Mouse (Mus musculus) T-cell, adult 2 months (primary cell): ENCODE data around the gene Dtx3l.
"Not testable (repeated sequence)": the region's sequence is repeated elsewhere in the genome, so short reads cannot be mapped to it uniquely, and the experiment has no call there.

Experiments
- DNase-seq: peaks from one replicate; pipeline ENCODE4 v3.0.0; 2022; ENCODE audit warnings: low spot score

Dtx3l gene

DNA sequence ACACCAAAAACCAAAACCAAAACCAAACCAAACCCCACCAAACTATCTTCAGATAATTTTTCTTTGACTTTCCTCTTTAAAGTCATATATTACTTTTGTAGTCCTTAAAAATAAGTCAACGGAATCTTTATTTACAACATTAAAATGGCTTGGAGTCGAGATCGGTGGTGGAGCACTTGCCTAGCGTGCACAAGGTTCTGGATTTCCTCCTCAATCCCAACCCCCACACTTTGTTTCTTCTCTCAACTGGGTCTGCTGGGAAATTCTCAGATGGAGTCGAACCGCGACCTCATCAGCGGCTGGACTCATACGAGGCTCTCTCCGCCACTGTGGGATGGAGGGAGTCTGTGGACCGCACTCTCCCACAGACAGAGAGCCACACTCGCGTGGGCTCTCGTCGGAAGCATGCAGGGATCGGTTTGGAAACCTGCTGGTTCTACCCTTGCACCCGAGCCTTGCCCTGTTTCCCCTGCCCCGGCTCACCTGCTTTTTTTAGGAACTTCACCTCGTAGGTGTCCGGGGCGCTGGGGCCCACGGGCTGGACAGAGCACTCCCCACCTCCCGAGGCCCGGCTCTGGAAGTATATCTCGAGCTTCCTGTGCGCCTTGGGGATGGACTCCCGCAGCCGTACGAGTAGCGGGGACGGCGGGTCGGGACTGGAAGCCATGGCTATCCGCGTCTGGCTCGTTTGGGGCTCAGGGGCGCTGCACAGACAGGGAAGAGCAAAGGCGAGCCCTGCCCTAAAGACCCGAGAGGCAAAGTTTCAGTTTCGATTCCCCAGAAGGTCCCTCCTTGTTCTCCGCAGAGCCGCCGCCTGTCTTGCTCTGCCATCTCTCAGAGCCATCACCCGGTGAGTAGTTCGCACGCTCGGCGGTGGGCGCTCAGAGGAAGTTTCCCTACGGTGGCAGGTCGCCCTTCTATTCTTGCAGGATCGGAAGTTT lies at the start of gene Dtx3l, which contains the start of gene Parp9:
Dtx3l (minus strand) TSS at position 941 of the 941 bp plus-strand sequence.
Parp9 (plus strand) TSS at position 260 of the 941 bp plus-strand sequence.
- DNase-seq: peak; percentile 82

DNA sequence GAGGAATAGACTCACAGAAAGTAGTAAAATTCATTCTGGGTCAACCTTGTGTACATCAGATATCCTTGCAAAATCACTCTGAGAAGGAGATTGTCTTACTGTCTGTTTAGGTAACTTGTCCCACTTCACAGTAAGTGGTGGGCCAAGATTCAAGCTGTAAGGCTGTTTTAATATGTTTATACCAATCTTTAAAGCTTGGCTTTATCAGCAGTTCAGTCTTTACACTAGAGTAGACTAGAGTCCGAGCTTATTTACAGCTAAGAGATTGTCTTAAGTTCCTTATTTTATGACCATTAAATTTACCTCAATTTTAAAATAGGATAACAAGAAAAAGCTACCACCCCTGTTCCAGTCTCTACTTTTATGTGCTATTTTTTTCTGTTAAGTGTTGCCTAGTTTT lies 49.0 kb upstream of the Dtx3l start:
- no peak for DNase-seq

DNA sequence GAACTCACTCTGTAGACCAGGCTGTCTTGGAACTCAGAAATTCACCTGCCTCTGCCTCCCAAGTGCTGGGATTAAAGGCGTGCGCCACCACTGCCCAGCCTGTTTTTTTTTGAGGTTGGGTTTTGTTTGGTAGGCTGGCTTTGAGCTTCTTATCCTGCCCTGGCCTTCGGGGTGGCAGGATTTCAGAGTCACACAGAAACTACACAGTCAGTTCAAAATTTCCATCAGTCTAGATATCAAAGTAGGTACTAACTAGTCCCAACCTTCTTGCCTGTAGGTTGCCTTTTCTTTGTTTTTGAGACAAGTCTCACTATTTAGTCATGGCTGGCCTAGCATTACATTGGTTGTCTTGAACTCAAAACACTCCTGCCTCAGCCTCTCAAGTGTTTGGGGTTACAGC lies 45.5 kb upstream of the Dtx3l start:
- DNase-seq: peak; percentile 4

DNA sequence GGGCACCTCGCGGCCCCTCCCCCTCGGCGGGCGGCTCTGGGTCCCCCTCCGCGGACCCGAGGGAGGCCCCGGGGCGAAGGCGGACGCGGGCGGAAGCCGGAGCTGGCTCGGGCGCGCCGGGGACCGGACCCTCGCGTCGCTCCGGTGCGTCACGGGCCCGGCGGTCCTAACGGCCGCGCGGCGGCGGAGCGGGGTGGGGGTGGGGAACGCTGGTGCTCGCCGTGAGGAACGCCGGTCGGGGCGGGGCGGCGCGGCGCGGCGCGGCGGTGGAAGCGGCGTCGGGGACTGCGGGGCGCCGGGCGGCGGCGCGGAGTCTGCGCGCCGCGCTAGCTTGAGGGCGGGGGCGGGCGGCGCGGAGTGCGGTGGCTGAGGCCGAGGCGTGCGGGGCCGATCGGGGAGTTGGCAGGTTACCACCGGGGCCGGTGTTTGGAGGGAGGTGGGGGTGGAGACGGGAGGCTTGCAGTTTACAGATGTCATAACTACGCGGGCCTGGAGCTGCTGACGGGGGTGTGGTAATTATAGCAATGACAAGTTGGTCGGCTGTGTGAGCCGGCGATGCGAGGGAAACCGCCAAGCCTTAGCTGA lies 44.7 kb upstream of the Dtx3l start:
- DNase-seq: peak; percentile 92

DNA sequence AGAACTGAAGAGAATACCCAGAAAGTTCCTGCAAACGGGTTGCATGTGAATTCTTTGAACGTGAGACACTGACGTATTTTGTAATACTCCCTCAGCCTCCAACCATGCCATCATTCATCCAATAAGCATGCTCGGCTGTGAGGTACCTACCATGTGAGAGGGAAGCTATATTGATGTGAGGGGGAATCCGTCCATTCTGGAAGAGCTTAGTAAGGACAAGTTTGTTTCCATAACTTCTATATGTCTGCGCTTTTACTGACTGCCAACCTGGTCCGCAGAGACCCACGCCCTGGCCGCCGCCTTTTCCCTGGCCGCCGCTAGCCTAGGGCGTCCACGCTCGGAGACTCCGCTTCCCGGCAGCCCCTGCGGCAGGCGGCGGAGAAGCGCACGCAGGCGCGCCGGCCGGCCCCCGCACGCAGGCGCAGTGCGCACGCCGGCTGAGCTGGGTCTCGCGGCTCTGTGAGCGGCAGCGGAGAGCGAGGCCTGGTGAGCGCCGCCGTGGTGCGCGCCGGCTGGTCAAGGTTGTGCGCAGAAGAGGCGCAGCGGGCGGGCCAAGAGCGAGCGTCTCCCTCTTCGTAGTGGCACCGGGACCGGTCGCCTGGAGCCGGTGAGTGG lies 44.1 kb upstream of the Dtx3l start:
- DNase-seq: peak; percentile 94

DNA sequence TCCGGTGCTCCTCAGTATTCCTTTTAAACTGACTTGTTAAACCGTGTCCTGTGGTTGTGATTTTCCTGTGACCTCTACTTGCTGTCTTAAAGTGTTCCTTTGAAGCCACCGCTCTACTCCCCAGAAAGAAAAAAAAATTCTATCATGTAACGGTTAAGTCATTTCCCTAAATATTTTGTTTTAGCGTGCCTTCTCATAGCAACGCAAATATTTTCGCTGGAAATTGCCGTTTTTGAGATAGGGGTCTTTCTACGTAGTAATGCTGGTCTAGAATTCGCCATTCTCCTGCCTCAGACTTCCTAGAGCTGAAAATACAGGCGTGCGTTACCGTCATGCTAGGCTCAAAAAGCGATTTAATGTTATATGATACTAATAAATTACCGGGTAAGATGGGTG lies 43.6 kb upstream of the Dtx3l start:
- no peak for DNase-seq

DNA sequence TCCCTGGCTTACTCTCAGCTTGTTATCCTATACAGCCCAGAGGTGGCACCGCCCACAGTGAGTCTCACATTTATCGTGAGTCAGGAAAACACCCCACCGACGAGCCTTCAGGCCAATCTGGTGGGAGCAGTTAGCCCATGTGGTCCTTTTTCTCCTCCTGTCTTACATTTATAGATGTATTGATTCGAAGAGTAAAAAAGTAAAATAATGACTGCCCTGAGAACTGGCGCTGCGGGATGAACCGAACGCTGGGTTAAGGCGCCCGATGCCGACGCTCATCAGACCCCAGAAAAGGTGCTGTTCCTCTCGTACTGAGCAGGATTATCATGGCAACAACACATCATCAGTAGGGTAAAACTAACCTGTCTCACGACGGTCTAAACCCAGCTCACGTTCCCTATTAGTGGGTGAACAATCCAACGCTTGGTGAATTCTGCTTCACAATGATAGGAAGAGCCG lies 42.4 kb upstream of the Dtx3l start:
- peak; percentile 99 for DNase-seq

DNA sequence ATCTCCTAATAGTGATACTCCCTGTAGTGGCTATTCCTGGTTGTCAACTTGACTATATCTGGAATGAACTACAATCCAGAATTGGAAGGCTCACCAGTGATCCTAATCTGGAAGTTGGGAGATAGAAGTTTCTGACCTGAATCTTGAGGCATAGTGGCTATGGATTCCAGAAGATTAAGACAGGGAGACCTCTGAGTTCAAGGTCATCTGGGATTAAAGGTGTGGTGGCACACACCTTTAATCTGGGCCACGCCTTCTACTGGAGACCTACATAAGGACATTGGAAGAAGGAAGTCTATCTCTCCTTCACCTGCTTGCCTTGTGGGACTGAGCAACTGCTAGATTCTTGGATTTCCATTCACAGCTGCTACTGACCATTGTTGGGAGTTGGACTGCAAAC lies 39.5 kb upstream of the Dtx3l start, which contains the start of gene Kpna1:
Kpna1 (plus strand) TSS at position 301 of the 400 bp plus-strand sequence.
- not testable (repeated sequence) for DNase-seq

DNA sequence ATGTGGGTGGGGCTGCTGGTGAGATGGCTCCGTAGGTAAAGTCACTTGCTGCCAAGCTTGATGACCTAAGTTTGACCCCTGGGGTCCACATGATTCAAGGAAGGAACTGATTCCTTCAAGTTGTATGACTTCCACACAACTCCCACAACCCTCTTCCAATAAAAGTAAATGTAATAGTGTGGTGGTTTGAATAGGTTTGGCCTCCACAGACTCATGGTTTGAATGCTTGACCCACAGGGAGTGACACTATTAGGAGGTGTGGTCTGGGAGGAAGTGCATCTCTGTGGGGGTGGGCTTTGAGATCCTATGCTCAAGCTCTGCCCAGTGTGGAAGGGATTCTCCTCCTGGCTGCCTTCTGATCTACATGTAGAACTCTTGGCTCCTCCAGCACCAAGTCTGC lies 35.1 kb upstream of the Dtx3l start:
- DNase-seq: no peak

DNA sequence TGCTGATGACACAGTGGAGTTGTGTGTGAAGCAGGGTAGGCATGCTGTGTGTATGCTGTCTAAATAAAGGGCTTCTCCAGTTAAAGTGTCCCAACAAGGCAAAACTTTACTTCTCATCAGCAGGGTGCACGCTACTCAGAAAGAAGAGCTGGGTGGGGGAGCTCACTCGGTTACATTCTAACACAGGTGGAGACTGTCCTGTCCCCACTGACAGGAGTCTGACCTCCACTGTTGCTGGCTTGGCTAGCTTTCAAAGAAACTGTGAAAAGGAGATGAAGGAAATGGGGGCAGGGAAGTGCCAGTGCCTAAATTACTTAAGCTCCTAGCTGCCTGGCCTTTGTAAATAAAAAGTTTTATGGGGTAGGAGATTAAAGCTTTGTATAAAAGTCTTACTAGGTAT lies 29.2 kb upstream of the Dtx3l start:
- no peak for DNase-seq

DNA sequence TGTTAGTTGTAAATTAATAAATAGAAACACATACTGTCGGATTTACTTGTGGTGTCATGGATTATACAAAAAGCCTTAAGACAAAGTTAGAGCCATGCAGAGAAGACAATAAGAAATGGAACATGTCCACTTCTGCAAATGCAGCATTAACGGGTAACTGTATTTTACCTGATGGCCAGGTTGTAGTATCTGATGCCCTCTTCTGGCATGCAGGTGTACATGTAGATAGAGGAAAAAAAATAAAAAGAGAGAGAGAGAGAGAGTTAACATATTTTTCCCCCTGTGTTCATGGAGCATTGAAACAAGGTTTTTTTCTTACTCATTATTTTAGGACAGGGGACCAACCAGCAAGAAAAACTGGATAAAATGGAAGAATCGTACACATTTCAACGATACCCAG lies 28.4 kb upstream of the Dtx3l start:
- DNase-seq: no peak

DNA sequence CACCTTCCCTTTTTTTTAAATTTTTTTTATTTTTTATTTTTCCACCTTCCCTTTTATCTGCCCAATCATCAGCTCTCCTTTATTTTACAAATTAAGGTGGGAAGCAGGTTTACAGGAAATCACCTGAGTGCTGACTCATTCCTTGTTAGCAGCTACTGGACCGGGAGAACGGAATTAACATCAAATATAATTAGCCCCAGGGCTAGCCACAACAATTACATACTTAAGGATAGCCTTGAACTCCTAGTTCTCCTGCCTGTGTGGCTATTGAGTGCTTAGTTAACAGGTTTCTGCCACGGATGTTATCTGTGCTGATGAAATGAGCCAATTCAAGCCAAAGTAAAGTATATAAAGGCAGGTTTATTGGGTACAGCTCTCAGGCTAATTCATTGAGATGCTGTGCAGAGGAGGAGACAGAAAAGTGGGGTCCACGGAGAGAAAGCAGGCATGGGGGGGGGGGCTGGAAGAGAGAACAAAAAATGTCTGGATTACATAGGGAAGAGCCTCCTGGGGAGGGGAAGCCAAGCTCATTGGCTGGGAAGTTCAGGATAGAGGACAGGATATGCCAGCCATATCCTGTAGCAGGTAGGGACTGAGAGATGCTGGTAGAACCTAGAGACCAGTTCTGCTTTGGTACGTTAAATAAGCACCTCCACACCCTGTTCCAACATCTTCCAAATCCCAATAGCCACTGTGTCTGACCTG lies 27.6 kb upstream of the Dtx3l start:
- DNase-seq: no peak

DNA sequence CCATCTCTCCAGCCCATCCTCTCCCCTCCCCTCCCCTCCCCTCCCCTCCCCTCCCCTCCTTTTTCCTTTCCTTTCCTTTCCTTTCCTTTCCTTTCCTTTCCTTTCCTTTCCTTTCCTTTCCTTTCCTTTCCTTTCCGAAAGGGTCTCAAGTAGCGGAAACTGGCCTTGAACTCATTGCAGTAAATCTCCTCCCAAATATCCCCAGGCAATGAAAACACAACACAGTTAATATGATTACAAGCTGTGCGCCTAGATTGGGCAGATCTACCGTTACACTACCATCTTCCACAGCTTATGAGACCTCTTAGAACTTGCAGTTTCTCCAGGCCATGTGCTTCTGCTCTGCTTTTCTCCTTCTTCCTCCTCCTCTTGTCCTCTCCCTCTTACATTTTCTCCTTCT lies 27.0 kb upstream of the Dtx3l start:
- DNase-seq: not testable (repeated sequence)

DNA sequence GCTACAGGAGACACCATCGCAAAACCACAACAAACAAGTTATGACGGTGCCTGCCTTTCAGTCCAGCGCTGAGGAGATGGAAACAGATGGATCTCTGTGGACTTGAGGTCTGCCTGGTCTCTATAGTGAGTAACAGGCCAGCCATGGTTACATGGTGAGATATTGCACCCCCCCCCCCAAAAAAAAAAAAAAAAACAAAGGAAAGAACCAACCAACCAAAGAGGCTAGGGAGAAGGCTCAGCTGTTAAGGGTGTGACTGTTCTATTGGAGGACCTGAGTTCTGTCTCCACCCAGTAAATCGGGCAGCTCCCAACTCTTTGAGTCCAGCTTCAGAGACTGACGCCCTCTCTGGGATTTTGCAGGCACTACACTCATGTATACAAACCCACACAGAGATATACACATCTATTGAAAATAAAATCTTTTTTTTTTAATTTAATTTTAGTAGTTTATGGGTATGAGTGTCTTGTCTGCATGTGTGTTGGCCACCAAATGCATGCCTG lies 13.7 kb upstream of the Dtx3l start:
- DNase-seq: no peak

DNA sequence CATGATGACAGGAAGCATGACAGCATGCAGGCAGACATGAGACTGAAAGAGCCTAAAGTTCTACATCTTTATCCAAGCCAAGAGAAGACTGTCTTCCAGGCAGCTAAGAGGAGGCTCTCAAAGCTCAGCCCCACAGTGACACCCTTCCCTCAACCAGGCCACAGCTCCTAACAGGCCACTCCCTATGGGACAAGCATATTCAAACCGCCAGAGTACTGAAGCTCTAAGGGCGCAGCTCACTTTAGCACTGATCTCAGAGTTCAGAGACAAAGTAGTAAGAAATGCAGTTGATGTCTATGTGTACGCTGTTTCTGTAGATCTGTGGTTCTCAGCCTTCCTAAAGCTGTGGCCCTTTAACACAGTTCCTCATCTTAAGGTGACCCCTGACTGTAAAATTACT lies 12.3 kb upstream of the Dtx3l start:
- DNase-seq: no peak

DNA sequence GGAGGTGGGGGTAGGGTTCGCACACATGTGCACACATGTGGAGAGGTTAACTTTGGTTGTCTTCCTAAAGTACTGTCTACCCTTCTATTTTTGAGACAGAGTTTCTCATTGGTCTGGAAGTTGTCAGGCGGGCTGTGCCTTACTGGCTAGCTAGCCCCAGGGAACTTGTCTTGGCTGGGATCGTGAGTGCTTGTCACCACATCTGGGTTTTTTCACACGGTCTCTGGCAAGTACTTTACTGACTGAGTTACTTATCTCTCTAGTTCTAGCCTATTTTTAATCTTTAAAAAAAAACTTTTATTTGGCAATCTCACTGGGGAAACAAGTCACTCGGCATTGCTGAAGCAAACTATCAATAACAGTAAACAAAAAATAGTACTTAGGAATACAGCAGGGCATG lies 10.3 kb upstream of the Dtx3l start:
- no peak for DNase-seq

DNA sequence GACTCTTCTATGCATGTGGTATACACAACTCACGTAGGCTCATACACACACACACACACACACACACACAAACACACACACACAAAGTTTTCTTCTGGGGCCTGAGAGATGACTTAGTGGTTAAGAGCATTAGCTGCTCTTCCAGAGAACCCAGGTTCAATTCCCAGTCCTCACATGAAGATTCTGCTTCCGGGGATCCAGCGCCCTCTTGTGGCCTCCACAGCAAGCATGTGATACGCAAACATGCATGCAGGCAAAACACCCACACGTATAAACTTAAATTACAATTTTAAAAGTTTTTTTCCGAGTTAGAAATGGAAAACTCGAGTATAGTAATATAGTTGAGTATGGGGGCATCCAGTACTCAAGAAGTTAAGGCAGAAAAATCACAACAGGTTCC lies 2.4 kb upstream of the Dtx3l start:
- DNase-seq: peak; percentile 53

DNA sequence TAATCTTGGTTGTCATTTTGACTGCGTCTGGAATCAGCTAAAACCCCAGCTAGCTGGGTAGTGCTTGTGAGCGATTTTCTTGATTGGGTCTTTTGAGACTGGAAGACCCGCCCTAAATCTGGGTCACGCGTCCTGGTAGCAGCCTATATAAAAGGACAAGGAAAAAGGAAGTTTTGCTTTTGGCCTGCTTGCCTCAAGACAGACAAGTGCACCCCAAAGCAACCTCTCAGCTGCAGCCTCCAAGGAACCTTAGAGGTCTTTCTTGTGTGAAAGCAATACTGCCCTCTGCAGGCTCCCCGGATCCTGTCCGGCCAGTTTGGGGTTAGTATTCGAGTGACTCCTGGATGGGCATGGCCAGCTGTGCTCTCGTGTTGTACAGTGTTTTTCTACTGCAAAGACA lies 739 bp upstream of the Dtx3l start:
- peak; percentile 90 for DNase-seq

DNA sequence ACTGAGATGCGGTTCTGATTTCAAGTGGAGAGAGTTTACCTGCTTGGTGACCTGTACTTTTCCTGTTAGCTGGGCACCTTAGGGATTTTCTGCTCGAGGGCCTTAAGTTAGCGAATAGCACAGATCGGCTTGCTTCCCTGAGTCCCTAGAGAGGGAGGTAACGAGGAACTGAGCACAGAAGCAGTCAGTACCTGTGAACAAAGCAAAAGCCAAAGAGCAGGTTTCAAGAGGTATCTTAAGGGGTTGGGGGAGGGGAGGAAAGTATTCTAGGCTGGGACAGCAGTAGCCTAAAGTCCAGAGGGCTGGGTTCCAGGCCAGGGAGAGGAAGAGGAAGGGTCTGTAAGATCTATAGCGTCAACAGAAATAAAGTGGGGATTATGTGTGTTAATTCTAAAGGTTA lies 310 bp upstream of the Dtx3l start:
- DNase-seq: no peak

DNA sequence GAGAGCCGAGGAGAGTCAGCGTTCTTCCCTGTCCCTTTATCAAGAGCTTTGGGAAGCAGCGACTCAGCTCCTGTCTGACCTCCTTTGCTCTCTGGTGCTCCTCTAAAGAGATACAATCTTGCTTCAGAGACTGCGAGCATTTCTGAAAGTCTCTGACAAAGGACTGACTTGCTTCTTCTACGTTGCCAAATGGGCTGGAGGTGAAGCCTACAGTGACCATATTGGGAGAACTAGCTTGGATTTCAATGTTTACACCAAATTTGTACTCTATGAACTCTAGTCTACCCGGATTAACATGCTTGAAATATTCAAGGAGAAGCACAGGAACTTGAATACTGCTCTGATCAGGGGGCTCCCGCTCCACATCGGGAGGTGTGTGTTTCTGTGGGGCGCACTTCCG lies 5.8 kb downstream of the Dtx3l start:
- DNase-seq: no peak

DNA sequence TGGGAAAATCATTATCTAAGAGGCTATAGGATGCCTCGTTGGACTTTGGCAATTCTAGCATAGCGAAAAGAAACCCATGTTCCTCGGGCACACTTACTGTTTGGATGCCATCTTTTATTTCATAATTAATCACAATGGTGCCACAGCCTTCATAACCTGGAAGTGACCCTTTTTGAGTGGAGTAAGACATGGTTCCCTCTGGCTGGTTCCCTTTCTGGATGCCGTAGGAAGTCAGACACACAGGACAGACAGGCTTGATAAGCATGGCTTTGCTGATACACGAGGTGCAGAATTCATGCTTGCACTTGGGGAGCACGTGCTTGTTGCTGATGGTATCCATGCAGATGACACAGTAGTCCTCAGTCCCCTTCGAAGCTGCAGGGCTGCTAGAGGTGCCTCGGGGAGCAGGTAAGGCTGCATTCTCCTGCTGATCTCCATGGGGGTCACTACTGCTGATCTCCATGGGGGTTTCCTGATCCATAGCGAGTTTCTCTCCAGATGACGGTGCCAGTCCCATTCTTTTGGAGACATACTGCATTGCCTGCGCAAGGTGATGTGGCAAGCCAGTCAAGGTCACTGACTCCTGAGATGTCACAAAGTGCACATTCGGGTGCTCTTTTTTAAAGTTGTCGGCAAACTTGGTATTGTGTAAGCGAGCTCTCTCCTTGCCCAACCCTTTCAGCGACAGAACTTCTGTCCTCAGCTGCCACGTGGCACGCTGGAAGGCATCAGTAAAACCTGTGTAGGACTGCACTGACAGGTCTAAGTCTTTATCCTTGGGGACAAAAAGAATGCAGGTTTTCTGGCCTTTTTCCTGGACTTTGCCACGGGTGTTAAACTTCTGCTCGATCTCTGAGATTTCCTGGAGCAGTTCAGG lies 6.5 kb downstream of the Dtx3l start:
- no peak for DNase-seq
